ENCODE assay signal across 18 mouse cellular contexts in genomic region chr9:51824516-51824915, GRCm38 (mm10). TPM values are rescaled to one million over a fixed set of nuclear protein-coding genes. Genes with fewer than 3 reads are reported as not detected.
"Had no signal": no experiment of that assay in that cellular context is flagged by ENCODE, and none has a peak within 500 bp of the region (broad histone marks: within the 10 kb centered on the region; RNA-seq: fewer than 3 reads in every experiment).

No protein-coding gene starts in this region.

- H3K9ac ChIP-seq: lung, embryonic 15.5 days; midbrain, embryonic 13.5 days; midbrain, embryonic 15.5 days; neural tube, embryonic 12.5 days; stomach, embryonic 15.5 days had no signal

- H3K4me3 ChIP-seq: lung, embryonic 15.5 days; megakaryocyte, embryonic 14.5 days; midbrain, embryonic 13.5 days; midbrain, embryonic 15.5 days; neural tube, embryonic 12.5 days; stomach, embryonic 15.5 days had no signal

- H3K4me1 ChIP-seq: lung, embryonic 15.5 days; megakaryocyte, embryonic 14.5 days; midbrain, embryonic 13.5 days; midbrain, embryonic 15.5 days; neural tube, embryonic 12.5 days; stomach, embryonic 15.5 days had no signal

- ATAC-seq: lung, postnatal 0 days; midbrain, embryonic 13.5 days; midbrain, embryonic 15.5 days had no signal

- H3K27ac ChIP-seq: lung, embryonic 15.5 days; macrophage; midbrain, embryonic 13.5 days; midbrain, embryonic 15.5 days; neural tube, embryonic 12.5 days; stomach, embryonic 15.5 days; stomach, postnatal 0 days had no signal

- H3K4me2 ChIP-seq: lung, embryonic 15.5 days; midbrain, embryonic 11.5 days; midbrain, embryonic 13.5 days; midbrain, embryonic 15.5 days; neural tube, embryonic 12.5 days; stomach, embryonic 15.5 days had no signal

- H3K27me3 ChIP-seq: lung, embryonic 15.5 days; megakaryocyte, embryonic 14.5 days; midbrain, embryonic 13.5 days; midbrain, embryonic 15.5 days; neural tube, embryonic 12.5 days; stomach, embryonic 15.5 days had no signal

- H3K9me3 ChIP-seq: lung, embryonic 15.5 days; megakaryocyte, embryonic 14.5 days; midbrain, embryonic 13.5 days; midbrain, embryonic 15.5 days; neural tube, embryonic 12.5 days; stomach, embryonic 15.5 days had no signal

- H3K36me3 ChIP-seq: lung, embryonic 15.5 days; midbrain, embryonic 13.5 days; midbrain, embryonic 15.5 days; neural tube, embryonic 12.5 days; stomach, embryonic 15.5 days had no signal

- DNase-seq: lung, adult 2 months; lung, postnatal 14 days; lung, postnatal 36 days; right cerebral cortex, postnatal 14 days; thymus, adult 2 months; thymus, postnatal 25 days; thymus, postnatal 4 days had no signal

RNA-seq across cellular contexts. Expression of gene Arhgap20, which starts 59.4 kb away (rescaled TPM):
- total RNA-seq: megakaryocyte progenitor cell, adult 5-6 weeks had no signal
- polyA plus RNA-seq: macrophage had no signal
